Mouse (Mus musculus) limb, embryonic 14.5 days (tissue): Measurements from ENCODE around the gene Wdr31. TPM values are rescaled to one million over a fixed set of nuclear protein-coding genes. Genes with fewer than 3 reads are reported as not detected.

Experiments
- ATAC-seq: fragments of 200-750 bp; cut with Nextera tagmentation; 2 replicates; pipeline ENCODE4 v1.8.0; 2017; ENCODE audit warnings: low read depth, moderate number of reproducible peaks, moderate TSS enrichment; ENCODE audit not compliant: low FRiP score
- DNase-seq: peaks from one replicate; pipeline ENCODE4 v3.0.0-alpha.2; 2015; ENCODE audit warnings: low spot score
- H3K27ac ChIP-seq: fragments of 300-500 bp; sonication (generic); replicated peaks from 2 replicates; pipeline ENCODE4 v1.5.1; 2014; ENCODE audit warnings: low read depth, mild to moderate bottlenecking, low read length, moderate library complexity, mixed read lengths
- H3K27me3 ChIP-seq: fragments of 300-500 bp; sonication (generic); 2 replicates; pipeline ENCODE4 v1.6.1; 2014; ENCODE audit warnings: low read length, mixed read lengths; ENCODE audit not compliant: control insufficient read depth, insufficient read depth
- H3K36me3 ChIP-seq: fragments of 300-500 bp; sonication (generic); 2 replicates; pipeline ENCODE4 v1.6.1; 2014; ENCODE audit warnings: mild to moderate bottlenecking, low read length, moderate library complexity, mixed read lengths; ENCODE audit not compliant: control insufficient read depth, insufficient read depth
- H3K4me1 ChIP-seq: fragments of 300-500 bp; sonication (generic); 2 replicates; pipeline ENCODE4 v1.6.1; 2014; ENCODE audit warnings: antibody characterized with exemption, low read length, mixed read lengths; ENCODE audit not compliant: control insufficient read depth, insufficient read depth
- H3K4me2 ChIP-seq: fragments of 300-500 bp; sonication (generic); replicated peaks from 2 replicates; pipeline ENCODE4 v1.6.1; 2014; ENCODE audit warnings: low read depth, mild to moderate bottlenecking, low read length, moderate library complexity; ENCODE audit not compliant: severe bottlenecking
- H3K4me3 ChIP-seq: fragments of 300-500 bp; sonication (generic); replicated peaks from 2 replicates; pipeline ENCODE4 v1.5.1; 2014; ENCODE audit warnings: low read length
- H3K9ac ChIP-seq: fragments of 300-500 bp; sonication (generic); 2 replicates; pipeline ENCODE4 v1.6.1; 2014; ENCODE audit warnings: mild to moderate bottlenecking, low read depth, low read length, moderate library complexity; ENCODE audit not compliant: severe bottlenecking
- H3K9me3 ChIP-seq: fragments of 300-500 bp; sonication (generic); 2 replicates; pipeline ENCODE4 v1.6.1; 2016; ENCODE audit warnings: low read length; ENCODE audit not compliant: control insufficient read depth
- POLR2A ChIP-seq: fragments of 200-500 bp; IDR thresholded peaks from 2 replicates; pipeline ENCODE4 v1.8.0; 2012; ENCODE audit warnings: inconsistent platforms, mild to moderate bottlenecking, moderate library complexity, borderline replicate concordance; ENCODE audit not compliant: insufficient read depth, insufficient read length; ENCODE audit errors: extremely low read depth
- WGBS: fragments of 180-500 bp; shearing (Covaris S2); extraction: QIAGEN DNeasy Blood & Tissue Kit; methylation state at CpG from one replicate; pipeline ENCODE4 v1.1.7; 2014; 5-methylcytosine and 5-hydroxymethylcytosine counted together
- polyA plus RNA-seq, 2 experiments: library from polyadenylated mRNA; depleted of rRNA in 1 of 2; stranded (reverse) in 1 of 2; unstranded in 1 of 2; fragments of >200 nt; fragmentation: Nextera tagmentation in 1 of 2; extraction: Ambion mirVana in 1 of 2; gene quantifications; 2 replicates each; pipeline versions ENCODE4 v1.2.1 to v1.2.3; 2012 to 2014

Gene Wdr31
- polyA plus RNA-seq, 2 experiments = 4.1 to 4.6 TPM

DNA sequence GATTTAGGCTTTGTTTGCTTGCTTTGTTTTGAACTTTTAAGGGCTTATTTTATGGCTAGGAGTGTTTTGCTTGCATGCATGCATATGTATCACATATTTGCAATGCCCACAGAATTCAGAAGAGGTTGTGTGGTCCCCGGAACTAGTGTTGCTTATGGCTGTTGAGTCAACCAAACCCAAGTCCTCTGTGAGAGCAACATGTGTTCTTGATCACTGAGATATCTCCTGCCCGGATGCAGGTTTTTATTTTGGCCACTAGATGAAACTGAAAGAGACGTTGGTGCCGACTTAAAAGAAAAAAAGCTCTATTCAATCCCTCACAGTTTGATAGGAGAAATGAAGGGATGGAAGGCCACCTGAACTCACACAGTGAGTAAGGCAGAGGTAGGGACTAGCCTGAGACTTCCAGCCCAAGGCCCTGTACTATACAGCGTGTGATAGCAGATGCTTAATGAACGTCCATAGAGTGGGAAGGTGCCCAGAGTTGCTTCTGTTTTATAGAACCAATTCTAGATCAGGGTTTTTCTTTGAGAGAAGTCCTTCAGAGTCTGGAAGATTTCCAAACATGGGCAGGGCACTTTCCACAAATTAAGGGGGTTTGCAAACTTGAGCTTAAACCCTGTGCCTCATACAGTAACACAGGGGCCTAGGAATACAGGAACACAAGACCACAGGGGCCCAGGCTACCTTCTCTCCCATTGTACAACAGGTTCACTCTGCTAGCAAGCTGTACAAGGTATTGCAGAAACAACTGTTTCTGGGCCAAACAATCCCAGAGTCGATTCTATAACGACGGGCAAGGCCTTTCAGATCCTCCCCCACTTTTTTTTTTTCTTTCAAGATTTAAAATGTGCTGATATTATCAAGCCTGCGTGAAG lies 47.1 kb upstream of the Wdr31 start:
- Histone ChIP-seq H3K27ac (no peak overlapping the region), H3K27me3 (no peaks in the 10 kb centered on the region), H3K4me3 (peak overlapping the region; percentile 82; the same call in 1 of the 2 replicates), H3K9me3 (no peaks in the 10 kb centered on the region), H3K9ac (peak overlapping the region; percentile 25; the same call in 1 of the 2 replicates), H3K4me1 (peaks cover 22% of the 10 kb centered on the region), H3K4me2 (peak overlapping the region; percentile 71), H3K36me3 (peaks cover 14% of the 10 kb centered on the region)
- TF ChIP-seq POLR2A = no peak
- ATAC-seq (no peak), DNase-seq (no peak)
- WGBS = 65% methylated on average over 10 of the region's 10 CpGs

DNA sequence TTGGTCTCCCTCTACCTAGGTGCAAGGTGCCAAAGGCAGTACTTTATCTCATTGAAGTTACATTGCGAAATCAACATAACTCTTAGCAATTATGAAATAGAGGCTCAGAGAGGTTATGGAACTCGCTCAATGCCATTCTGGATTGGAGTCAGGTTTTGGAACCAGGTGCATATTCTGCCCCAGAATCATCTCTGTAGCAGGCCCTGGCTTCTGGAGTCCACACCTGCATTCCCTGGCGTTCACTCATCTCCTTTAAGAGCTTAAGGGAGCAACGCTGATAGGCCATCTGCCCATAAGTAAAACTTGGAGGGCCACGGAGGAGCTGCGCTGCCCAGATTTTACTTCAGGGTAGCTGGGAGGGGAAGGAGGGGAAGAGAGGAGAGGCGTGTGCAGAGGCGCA lies 46.4 kb upstream of the Wdr31 start:
- Histone ChIP-seq H3K36me3 (peaks cover 21% of the 10 kb centered on the region), H3K4me3 (no peak overlapping the region), H3K27ac (no peak overlapping the region), H3K4me2 (no peak overlapping the region), H3K9me3 (no peaks in the 10 kb centered on the region), H3K27me3 (no peaks in the 10 kb centered on the region), H3K4me1 (peaks cover 22% of the 10 kb centered on the region), H3K9ac (peak overlapping the region; percentile 25; the same call in 1 of the 2 replicates)
- no peak for TF ChIP-seq POLR2A
- WGBS = 82% methylated on average over 8 of the region's 8 CpGs
- ATAC-seq (no peak), DNase-seq (no peak)

DNA sequence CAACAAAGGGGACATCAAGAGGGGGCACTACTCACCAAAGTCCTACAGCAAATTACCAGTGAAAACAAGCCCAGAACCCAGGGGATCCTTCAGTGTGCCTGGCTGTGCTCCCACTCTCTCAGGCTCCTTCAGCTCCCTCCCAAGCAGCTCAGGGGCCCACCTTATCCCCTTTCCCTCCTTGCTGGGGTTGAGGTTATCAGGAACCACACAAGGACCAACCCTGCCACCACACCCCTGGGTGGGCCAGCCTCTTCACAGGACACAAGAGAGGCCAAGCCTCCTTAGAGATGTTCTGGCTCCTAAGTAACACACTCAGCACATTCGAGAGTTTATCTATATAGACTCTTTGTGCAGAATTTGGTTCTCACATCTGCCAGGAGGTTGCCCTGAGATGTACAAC lies 45.9 kb upstream of the Wdr31 start:
- WGBS = 83% methylated on average over 1 of the region's 1 CpGs
- Histone ChIP-seq H3K4me2 (no peak overlapping the region), H3K4me1 (peaks cover 22% of the 10 kb centered on the region), H3K4me3 (no peak overlapping the region), H3K9ac (no peak overlapping the region), H3K27me3 (no peaks in the 10 kb centered on the region), H3K36me3 (peaks cover 26% of the 10 kb centered on the region), H3K9me3 (no peaks in the 10 kb centered on the region), H3K27ac (no peak overlapping the region)
- no peak for TF ChIP-seq POLR2A
- DNase-seq = no peak
- no peak for ATAC-seq

DNA sequence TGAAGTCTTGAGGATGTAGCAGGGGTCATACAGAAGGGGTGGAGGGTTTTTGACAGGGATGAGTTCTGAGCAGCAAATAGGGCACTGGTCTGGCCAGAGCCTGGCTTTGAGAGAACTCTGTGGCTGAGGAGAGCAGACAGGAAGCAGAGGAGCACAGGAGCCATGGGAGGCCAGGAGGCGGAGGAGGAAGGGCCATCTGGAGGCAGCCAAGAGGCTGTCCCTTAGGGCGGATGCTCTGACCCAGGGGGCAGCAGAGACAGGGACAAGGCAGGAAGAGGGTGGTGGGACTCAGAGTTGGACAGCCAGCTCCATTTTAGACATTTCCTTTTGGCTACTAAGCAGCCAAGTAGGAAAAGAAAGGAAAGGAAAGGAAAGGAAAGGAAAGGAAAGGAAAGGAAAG lies 45.4 kb upstream of the Wdr31 start:
- Histone ChIP-seq H3K4me2 (no peak overlapping the region), H3K4me1 (peaks cover 22% of the 10 kb centered on the region), H3K27ac (no peak overlapping the region), H3K36me3 (peaks cover 31% of the 10 kb centered on the region), H3K9ac (no peak overlapping the region), H3K4me3 (no peak overlapping the region), H3K27me3 (no peaks in the 10 kb centered on the region), H3K9me3 (no peaks in the 10 kb centered on the region)
- no peak for ATAC-seq
- TF ChIP-seq POLR2A = no peak
- DNase-seq = no peak
- WGBS = 46% methylated on average over 2 of the region's 2 CpGs

DNA sequence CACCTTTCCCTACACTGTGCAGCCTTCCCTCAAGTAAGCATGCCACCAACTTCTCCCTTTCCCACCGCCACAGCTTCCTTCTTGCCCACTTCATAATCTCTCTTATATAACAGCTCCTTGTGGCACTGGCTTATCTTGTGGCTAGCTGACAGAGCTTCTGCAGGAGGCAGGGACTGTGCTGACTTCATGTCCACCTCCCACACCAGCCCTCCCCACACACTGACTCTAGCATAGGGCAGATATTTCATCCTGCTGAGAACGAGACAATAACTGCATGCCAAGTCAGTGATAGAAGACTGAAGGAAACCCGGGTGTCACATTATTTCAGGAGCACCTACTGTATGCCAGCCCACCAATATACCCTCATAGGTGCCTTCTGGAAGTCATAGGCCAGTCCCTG lies 44.8 kb upstream of the Wdr31 start:
- ATAC-seq (no peak), DNase-seq (no peak)
- H3K36me3 ChIP-seq = peaks cover 37% of the 10 kb centered on the region
- TF ChIP-seq POLR2A = no peak
- WGBS = 82% methylated on average over 3 of the region's 3 CpGs
- no peaks in the 10 kb centered on the region for H3K27me3 ChIP-seq
- H3K9ac ChIP-seq = no peak overlapping the region
- H3K4me1 ChIP-seq = peaks cover 21% of the 10 kb centered on the region
- H3K4me3 ChIP-seq = no peak overlapping the region
- H3K4me2 ChIP-seq = no peak overlapping the region
- no peak overlapping the region for H3K27ac ChIP-seq
- H3K9me3 ChIP-seq = no peaks in the 10 kb centered on the region
